Mouse (Mus musculus): ENCODE results near the gene AU022252.
A peak's percentile ranks its signal among the peaks of the same experiment; 100 is the strongest.

DNA sequence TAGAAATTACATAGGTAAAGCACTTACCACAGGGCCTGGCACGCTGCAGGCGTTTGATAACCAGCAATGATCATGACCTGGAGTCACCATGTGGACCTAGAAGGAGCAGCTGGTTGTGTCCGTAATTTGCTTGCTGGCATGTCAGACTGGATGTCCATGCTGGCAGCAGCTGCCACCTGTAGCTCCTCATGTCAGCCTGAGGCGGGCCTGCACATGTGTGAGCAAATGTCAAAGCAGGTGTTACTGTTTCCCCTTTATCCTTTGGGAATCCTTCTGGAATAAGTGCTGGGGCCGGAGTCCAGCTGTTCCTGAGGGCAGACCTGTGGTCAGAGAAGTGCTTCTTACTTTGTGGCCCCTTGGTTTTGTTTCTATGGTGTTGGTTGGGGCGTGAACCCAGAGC lies 34.4 kb downstream of the AU022252 start:
- no peak for TF ChIP-seq MAX (IDR thresholded peaks at IDR 0.05)
- peak; percentile 16 for TF ChIP-seq MYOD1 (IDR thresholded peaks at IDR 0.05; ENCODE audit: control insufficient read depth, insufficient read length, low read depth)

Measured in C2C12 (cell line).